Mouse (Mus musculus): Measurements from ENCODE around the gene Dnase1l1. TPM values are rescaled to one million over a fixed set of nuclear protein-coding genes. Genes with fewer than 3 reads are reported as not detected.
A peak's percentile ranks its signal among the peaks of the same experiment; 100 is the strongest.

The Dnase1l1 gene
- polyA plus RNA-seq, 1 experiment from 2014 or later: 17.3 TPM

GRCm38 (mm10) chrX:74293431-74293830, 11.3 kb upstream of the Dnase1l1 start:
- 68% methylated on average over 4 of the region's 4 CpGs for WGBS
- H3K4me3 ChIP-seq: no peak overlapping the region
- H3K27ac ChIP-seq: no peak overlapping the region
- no peak overlapping the region for H3K4me2 ChIP-seq
- no peak overlapping the region for H3K9ac ChIP-seq
- no peak for ATAC-seq (ENCODE audit: insufficient number of reproducible peaks, low FRiP score, low TSS enrichment, low read depth)
- H3K9me3 ChIP-seq: no peaks in the 10 kb centered on the region
- no peaks in the 10 kb centered on the region; the same call in 1 of the 2 replicates for H3K4me1 ChIP-seq
- H3K27me3 ChIP-seq: no peaks in the 10 kb centered on the region
- 0 out of 2 replicates have a peak, but pooled peaks cover 4% of the 10 kb centered on the region for H3K36me3 ChIP-seq

DNA sequence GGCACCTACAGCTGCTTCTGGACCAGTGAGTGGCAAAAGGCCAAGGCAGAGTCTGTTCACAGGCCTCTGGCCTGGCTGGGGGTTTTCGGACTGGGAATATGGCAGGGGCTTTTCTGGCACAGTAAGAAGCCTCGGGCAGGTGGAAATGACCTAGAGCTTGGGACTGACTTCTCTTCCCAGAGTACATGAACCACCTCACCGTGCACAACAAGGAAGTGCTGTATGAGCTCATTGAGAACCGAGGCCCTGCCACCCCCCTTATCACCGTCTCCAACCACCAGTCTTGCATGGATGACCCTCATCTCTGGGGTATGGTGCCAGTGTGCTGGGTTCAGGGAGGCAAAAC, 928 bp upstream of the Dnase1l1 start:
- H3K27me3 ChIP-seq: no peaks in the 10 kb centered on the region
- peak overlapping the region; percentile 56 for H3K4me3 ChIP-seq
- peak overlapping the region; percentile 52 for H3K9ac ChIP-seq
- WGBS: 42% methylated on average over 5 of the region's 5 CpGs
- 0 out of 2 replicates have a peak, but pooled peaks have one; percentile 5 for ATAC-seq (ENCODE audit: insufficient number of reproducible peaks, low FRiP score, low TSS enrichment, low read depth)
- H3K9me3 ChIP-seq: no peaks in the 10 kb centered on the region
- H3K4me2 ChIP-seq: peak overlapping the region; percentile 56
- H3K36me3 ChIP-seq: no peaks in the 10 kb centered on the region
- peaks cover 5% of the 10 kb centered on the region; the same call in 1 of the 2 replicates for H3K4me1 ChIP-seq
- peak overlapping the region; percentile 91 for H3K27ac ChIP-seq

DNA sequence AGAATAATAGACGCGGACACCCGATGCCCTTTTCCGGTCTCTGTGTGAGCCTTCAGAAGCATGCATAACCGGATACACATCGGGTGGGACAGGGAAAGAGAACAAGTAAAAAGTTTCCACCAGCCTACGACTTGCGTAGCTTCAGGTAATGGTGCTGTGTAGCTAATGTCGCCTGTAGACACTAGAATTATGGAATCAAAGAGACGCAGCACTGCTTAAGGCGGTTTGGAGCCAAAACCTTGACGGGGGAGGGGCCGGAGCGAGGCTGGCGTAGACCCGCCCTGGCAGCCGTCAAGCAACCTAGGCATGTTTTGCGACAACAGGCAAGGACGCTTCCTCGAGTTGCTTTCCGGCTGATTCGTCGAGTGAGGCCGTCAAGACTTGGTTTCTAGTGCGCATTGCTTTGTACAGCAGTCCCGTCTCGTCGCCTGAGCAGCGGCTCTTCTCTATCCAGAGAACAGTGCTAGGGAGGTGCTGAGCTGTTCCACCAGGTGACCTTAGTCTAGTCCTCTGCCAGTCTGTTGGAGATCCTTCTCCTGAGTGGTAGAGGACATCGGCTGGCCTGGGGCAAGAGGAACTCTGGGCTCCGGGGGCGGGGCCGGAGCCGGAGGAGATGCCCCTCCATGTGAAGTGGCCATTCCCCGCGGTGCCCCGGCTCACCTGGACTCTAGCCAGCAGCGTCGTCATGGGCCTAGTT, 406 bp upstream of the Dnase1l1 start:
- Histone ChIP-seq H3K4me3 (peak overlapping the region; percentile 56), H3K36me3 (no peaks in the 10 kb centered on the region), H3K4me1 (peaks cover 5% of the 10 kb centered on the region; the same call in 1 of the 2 replicates), H3K9ac (peak overlapping the region; percentile 52), H3K4me2 (peak overlapping the region; percentile 56), H3K27me3 (no peaks in the 10 kb centered on the region), H3K9me3 (no peaks in the 10 kb centered on the region), H3K27ac (peak overlapping the region; percentile 91)
- WGBS: 27% methylated on average over 39 of the region's 39 CpGs
- ATAC-seq (ENCODE audit: insufficient number of reproducible peaks, low FRiP score, low TSS enrichment, low read depth): peak; percentile 61

- no peaks in the 10 kb centered on the region for H3K36me3 ChIP-seq
- peak overlapping the region; percentile 91 for H3K27ac ChIP-seq
- H3K4me3 ChIP-seq: peak overlapping the region; percentile 56
- 0 out of 2 replicates have a peak overlapping the region, but pooled peaks have one; percentile 31 for H3K9ac ChIP-seq
- H3K9me3 ChIP-seq: no peaks in the 10 kb centered on the region
- 25% methylated on average over 14 of the region's 14 CpGs for WGBS
- H3K27me3 ChIP-seq: no peaks in the 10 kb centered on the region
- H3K4me2 ChIP-seq: peak overlapping the region; percentile 56
- H3K4me1 ChIP-seq: peaks cover 5% of the 10 kb centered on the region; the same call in 1 of the 2 replicates
- ATAC-seq (ENCODE audit: insufficient number of reproducible peaks, low FRiP score, low TSS enrichment, low read depth): no peak
Observed at GRCm38 (mm10) chrX:74281041-74281731, 951 bp downstream of the Dnase1l1 start.

DNA sequence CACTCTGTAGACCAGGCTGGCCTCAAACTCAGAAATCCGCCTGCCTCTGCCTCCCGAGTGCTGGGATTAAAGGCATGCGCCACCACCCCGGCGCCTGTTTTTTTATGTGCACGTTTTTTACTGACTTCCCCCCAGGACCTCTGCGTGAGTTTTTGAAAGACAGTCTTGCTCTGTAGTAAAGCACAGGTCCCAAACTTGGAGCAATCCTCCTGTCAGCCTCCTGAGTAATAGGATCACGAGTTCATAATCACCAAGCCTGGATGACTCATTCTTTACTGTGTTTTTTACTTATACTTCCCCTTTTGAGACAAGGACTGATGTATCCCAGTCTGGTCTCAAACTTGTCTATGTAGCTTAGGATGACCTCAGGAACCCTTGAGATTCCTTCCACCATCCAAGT, 4.2 kb downstream of the Dnase1l1 start:
- ATAC-seq (ENCODE audit: insufficient number of reproducible peaks, low FRiP score, low TSS enrichment, low read depth): no peak
- no peaks in the 10 kb centered on the region for H3K36me3 ChIP-seq
- no peak overlapping the region for H3K9ac ChIP-seq
- H3K4me2 ChIP-seq: no peak overlapping the region
- no peaks in the 10 kb centered on the region for H3K9me3 ChIP-seq
- H3K4me3 ChIP-seq: no peak overlapping the region
- H3K27me3 ChIP-seq: no peaks in the 10 kb centered on the region
- peaks cover 4% of the 10 kb centered on the region; the same call in 1 of the 2 replicates for H3K4me1 ChIP-seq
- 70% methylated on average over 8 of the region's 8 CpGs for WGBS
- H3K27ac ChIP-seq: no peak overlapping the region

- 35% methylated on average over 10 of the region's 10 CpGs for WGBS
- Histone ChIP-seq H3K36me3 (no peaks in the 10 kb centered on the region), H3K4me1 (peaks cover 7% of the 10 kb centered on the region; the same call in 1 of the 2 replicates), H3K27me3 (no peaks in the 10 kb centered on the region), H3K27ac (peak overlapping the region; percentile 38; the same call in 1 of the 2 replicates), H3K4me2 (no peak overlapping the region), H3K9ac (no peak overlapping the region), H3K4me3 (no peak overlapping the region), H3K9me3 (no peaks in the 10 kb centered on the region)
- ATAC-seq (ENCODE audit: insufficient number of reproducible peaks, low FRiP score, low TSS enrichment, low read depth): no peak
Observed at GRCm38 (mm10) chrX:74273422-74274322, 8.5 kb downstream of the Dnase1l1 start.

DNA sequence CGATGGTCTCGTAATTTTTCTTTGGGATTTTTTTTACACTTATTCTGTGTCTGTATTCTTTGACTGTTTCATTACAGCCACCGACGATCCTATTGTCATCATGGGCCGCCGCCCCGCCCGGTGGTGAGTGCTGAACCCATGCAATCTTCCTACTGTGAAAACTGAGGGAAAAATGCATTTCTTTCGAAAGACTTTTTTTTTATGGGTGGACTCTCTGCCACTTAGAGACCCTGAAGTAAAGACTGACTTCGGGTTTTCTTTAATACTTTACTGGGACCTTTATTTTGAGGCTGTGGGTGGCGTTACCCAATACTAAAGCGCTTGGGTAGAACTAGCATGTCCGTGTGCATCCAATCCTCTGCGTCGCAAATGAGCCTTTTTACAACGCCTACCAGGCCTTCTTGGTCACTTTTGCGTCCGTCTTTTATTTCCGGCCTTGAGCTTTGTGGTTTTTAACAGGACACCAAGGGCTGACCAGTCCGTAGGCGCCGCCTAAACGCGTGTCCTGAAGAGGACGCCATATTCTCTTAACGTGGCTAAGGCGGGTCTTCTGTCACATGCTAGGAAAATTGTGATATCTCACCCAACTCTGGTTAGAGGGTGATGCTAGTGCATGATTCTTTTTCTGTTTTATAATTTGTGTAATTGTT, 11.1 kb downstream of the Dnase1l1 start:
- Histone ChIP-seq H3K4me2 (peak overlapping the region; percentile 36), H3K27ac (peak overlapping the region; percentile 87), H3K36me3 (no peaks in the 10 kb centered on the region), H3K27me3 (no peaks in the 10 kb centered on the region), H3K9ac (peak overlapping the region; percentile 67), H3K4me1 (peaks cover 7% of the 10 kb centered on the region; the same call in 1 of the 2 replicates), H3K9me3 (no peaks in the 10 kb centered on the region), H3K4me3 (peak overlapping the region; percentile 52)
- 21% methylated on average over 27 of the region's 27 CpGs for WGBS
- ATAC-seq (ENCODE audit: insufficient number of reproducible peaks, low FRiP score, low TSS enrichment, low read depth): no peak

DNA sequence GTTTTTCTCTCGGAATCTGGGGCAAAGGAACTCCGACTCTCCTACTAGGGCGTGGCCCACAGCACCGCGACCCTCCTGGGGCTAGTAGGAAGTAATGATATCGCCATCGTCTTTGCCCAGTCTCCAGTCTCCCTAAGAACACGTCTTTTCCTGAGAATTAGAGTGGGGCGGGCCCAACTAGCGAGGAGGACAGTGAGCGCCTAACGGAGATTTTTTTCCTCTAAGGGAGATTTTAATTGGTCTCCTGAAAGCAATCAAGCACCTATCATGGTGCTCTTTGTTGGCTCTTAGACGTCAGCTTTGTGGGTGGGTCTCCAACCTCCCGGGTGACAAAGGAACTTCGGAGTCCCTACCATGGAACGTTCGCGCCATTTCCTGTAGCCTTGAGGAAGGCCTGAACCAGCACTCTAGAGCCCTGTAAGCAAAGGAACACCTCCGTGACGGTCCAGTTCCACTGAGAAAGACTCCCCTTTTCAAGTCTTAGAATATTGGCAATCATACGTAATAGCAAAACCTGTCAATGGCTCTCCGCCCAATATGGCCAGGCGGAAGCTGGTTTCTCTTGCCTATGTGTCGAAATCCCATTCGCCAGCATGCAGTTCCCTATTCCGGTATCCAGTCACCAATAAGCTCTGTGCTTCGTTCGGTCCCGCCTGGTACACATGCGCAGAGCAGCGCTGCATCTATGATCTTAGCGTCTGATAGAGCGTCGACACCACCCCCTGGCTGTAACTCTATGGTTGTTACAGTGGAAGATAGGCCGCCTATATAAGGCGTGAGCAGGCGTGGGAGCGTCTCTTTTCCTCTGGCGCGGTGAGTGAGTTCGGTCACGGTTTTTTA, 11.9 kb downstream of the Dnase1l1 start, which contains the start of gene Rpl10:
Gene Rpl10, plus strand, starts transcription at position 751 of the 840 bp plus-strand sequence.
- 23% methylated on average over 42 of the region's 42 CpGs for WGBS
- peaks cover 7% of the 10 kb centered on the region; the same call in 1 of the 2 replicates for H3K4me1 ChIP-seq
- peak within 1 kb of the TSS; percentile 52 for H3K4me3 ChIP-seq
- H3K27me3 ChIP-seq: no peaks in the 10 kb centered on the region
- H3K4me2 ChIP-seq: peak within 1 kb of the TSS; percentile 41
- ATAC-seq (ENCODE audit: insufficient number of reproducible peaks, low FRiP score, low TSS enrichment, low read depth): peak; percentile 93
- peak within 1 kb of the TSS; percentile 97 for H3K27ac ChIP-seq
- no peaks in the 10 kb centered on the region for H3K9me3 ChIP-seq
- no peaks in the 10 kb centered on the region for H3K36me3 ChIP-seq
- peak within 1 kb of the TSS; percentile 67 for H3K9ac ChIP-seq

GRCm38 (mm10) chrX:74269736-74270061, 12.4 kb downstream of the Dnase1l1 start:
- Histone ChIP-seq H3K27ac (peak overlapping the region; percentile 97), H3K4me3 (peak overlapping the region; percentile 52), H3K4me1 (peaks cover 7% of the 10 kb centered on the region; the same call in 1 of the 2 replicates), H3K9ac (no peak overlapping the region), H3K27me3 (no peaks in the 10 kb centered on the region), H3K9me3 (no peaks in the 10 kb centered on the region), H3K4me2 (peak overlapping the region; percentile 41), H3K36me3 (no peaks in the 10 kb centered on the region)
- 25% methylated on average over 3 of the region's 3 CpGs for WGBS
- peak; percentile 13; the same call in 1 of the 2 replicates for ATAC-seq (ENCODE audit: insufficient number of reproducible peaks, low FRiP score, low TSS enrichment, low read depth)

- Histone ChIP-seq H3K4me1 (peaks cover 4% of the 10 kb centered on the region; the same call in 1 of the 2 replicates), H3K27ac (no peak overlapping the region), H3K27me3 (no peaks in the 10 kb centered on the region), H3K36me3 (peaks cover 13% of the 10 kb centered on the region), H3K4me2 (no peak overlapping the region), H3K4me3 (no peak overlapping the region), H3K9ac (no peak overlapping the region), H3K9me3 (no peaks in the 10 kb centered on the region)
- WGBS: 87% methylated on average over 3 of the region's 3 CpGs
- ATAC-seq (ENCODE audit: insufficient number of reproducible peaks, low FRiP score, low TSS enrichment, low read depth): no peak
Observed at GRCm38 (mm10) chrX:74257746-74258145, 24.4 kb downstream of the Dnase1l1 start.

Measured in limb, embryonic 15.5 days (tissue).